Mouse (Mus musculus): ENCODE data around the gene Shisa7.
A peak's percentile ranks its signal among the peaks of the same experiment; 100 is the strongest.
"Not testable (repeated sequence)": the region's sequence is repeated elsewhere in the genome, so short reads cannot be mapped to it uniquely, and the experiment has no call there.

The Shisa7 gene

DNA sequence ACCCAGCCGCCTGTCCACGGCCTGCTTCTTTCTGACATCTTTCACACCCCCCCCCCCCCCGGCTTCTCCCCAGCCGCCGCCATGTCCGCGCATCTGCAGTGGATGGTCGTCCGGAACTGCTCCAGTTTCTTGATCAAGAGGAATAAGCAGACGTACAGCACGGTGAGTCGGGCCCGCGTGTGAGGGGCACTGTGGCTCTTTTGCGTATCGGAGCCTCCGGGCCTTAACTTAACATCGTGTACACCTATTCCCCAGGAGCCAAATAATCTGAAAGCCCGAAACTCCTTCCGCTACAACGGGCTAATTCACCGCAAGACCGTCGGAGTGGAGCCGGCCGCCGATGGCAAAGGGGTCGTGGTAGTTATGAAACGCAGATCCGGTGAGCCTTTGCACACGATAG, 51.2 kb downstream of the Shisa7 start:
- not testable (repeated sequence) for DNase-seq

DNA sequence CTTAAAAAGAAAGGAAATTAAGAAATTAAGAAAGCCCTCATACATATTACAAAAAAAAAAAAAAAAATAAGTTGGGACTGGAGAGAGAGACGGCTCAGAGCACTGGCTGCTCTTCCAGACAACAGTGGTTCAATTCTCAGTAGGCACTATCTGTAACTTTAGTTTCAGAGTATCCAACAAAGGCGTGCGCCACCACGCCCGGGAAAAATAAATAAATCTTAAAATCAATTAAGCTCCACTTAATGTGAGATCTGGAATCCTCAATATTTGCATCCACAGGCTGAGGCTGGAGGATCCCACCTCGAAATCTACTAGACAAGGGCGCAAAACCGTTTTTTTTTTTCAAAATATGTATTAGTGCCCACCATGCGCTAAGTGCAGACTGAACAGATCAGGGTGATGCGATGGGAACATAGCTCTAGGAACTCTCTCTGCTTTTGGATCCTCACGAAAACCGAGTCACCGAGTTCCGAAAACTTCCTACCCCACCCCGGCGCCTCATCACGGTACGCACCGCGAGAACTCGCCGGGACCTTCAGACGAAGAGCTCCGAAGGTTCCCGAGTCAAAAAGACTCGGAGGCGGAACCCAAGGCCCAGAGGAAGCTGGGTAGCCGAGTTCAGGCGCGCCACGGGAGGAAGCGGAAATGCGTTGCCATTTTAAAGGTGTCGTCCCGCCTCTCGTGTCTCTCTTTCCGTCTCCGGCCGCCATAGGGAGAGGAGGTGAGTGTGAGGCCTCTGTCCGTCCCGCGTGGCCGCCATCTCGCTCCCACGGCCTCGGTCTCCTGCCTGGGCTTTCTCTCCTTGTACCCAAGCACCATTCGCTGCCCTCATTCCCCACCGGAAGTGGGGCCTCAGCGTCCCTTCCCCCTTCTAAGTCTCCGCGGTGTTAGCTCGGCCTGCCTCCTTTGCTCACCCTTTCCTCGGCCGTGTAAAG, 52.0 kb downstream of the Shisa7 start, which contains the start of gene Rpl28:
Gene Rpl28 (plus strand): TSS at position 597 of the 935 bp plus-strand sequence.
- DNase-seq: peak; percentile 96 to 97

DNA sequence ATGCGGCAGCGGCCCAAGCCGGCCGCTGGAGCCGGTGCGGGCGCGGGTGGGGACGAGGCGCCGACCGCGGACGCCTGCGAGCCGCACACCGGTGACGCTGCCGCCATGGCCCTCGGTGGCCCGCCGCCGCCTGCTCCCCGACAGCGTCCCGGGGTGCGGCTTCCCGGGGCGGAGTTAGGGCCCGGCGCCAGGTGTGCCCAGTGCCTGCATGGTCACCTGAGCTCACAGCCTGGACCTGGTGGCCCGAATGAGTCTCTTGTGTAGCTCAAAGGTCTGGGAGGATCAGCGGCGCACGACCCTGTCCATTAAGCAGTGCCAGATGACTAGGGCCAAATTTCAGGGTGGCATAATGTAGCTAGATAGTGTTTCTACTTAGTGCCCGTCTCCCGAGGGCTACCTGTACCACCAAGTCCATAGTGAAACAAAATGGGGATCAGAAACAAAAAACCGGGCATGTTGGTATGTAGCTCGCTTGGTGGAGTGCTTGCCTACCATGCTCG, 55.0 kb downstream of the Shisa7 start, which contains the start of gene Tmem238:
Gene Tmem238 (minus strand): TSS at position 221 of the 500 bp plus-strand sequence.
- DNase-seq: peak; percentile 74 to 81

DNA sequence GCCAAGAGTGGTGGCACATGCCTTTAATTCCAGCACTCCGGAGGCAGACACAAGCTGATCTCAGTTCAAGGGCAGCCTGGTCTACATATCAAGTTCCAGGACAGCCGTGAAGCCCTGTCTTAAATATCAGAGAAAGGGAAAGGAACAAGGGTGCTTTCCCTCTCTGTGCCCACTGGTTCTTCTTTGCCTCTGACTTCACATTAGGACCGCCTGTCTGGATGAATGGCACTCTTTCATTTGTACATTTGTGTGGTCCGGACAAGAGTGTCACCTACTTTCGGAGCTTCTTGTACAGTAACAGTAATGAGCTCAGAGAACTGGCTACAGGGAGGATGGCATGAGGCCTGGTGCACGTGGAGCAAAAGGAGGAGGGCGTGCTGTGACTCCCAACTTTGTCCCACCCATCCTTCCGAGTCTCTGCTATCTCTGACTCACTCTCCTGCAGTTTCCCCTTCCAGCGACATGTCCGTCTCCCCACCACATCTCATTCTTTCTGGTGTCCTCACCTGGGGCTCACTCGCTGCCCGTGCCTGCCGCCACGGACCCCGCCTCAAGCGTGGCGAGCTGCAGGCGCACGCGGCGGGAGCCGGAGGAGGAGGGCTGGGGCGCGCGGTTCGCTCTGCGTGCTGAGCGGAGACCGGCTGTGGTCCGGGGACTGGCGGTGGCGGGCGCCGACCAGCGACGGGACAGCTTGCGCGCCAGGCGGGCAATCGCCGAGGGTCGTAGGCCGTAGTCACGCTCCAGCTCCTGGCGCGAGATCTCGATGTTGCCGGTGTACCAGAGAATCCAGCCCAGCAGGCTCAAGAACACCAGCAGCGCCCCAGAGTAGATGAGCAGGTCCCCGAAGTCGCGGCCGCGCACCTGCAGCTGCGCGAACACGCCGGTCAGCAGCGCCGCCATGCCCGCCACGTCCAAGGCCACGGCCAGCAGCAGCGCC, 55.7 kb downstream of the Shisa7 start:
- peak; percentile 79 to 81 for DNase-seq

DNA sequence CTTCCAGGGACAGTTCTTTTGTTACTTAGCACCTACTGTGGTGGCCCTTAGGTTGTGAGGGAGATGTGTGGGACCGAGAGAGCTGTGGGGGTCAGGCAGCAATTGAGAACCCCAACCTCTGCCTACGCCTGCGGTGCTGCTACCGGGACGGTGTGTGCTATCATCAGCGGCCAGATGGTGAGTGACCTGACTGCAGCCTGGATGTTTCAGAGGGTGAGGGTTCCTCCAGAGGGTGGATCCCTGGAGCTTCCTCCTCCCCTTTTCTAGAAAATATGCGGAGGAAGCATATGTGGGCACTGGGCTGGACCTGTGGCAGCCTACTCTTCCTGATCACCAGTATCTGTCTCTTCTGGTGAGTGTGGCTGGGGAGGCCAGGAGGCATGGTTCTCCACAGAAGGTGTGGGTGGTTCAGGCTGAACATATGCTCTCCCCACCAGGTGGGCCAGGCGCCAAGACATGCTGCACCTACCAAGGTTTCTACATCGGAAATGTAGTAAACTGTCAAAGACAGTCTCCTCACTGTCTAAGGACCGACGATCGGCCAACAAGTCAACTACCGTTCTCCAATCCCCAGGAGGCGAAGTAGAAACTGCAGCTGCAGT, 60.7 kb downstream of the Shisa7 start:
- peak; percentile 44 to 46 for DNase-seq

DNA sequence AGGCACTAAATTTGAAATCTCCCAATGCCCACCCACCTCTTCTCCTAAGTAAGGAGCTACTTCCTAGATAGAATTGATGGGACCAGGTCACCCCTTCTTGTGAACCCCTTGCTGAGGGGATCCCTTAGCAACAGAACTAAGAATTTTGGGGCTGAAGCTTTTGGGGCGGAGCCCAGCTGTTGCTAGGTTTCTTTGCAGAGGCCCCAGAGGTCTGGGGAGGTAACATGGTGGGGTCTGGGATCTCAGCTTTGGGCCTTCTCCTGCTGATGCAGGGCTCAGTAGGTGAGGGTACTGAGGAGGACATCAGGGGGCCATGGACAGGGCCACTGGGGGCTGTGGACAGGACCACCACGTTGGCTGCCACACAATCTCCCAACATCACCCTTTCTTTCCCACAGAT, 61.7 kb downstream of the Shisa7 start, which contains the start of the genes Il11 and Tmem190:
Gene Il11 (minus strand): TSS at position 101 of the 400 bp plus-strand sequence.
Gene Tmem190 (plus strand): TSS at position 179 of the 400 bp plus-strand sequence.
- DNase-seq: no peak

DNA sequence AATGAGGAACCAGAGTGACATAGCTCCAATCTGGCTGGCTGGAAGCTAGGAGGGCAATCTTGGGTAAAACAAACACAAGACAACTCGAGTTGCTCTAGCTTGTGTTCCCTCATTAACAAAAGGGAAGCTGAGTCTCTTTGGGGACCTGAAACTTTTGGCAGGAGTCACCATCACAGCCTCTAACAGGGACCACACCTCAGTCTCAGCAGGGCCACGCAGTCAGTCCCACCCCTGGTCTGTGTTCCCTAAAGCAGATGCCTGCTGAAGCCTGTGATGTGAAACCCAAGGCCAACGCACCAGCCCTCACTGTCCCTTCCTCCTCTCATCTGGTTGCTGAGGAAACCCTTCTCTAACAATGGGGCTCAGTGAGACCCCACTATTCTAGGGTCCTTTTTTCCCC, 62.4 kb downstream of the Shisa7 start:
- no peak for DNase-seq

DNA sequence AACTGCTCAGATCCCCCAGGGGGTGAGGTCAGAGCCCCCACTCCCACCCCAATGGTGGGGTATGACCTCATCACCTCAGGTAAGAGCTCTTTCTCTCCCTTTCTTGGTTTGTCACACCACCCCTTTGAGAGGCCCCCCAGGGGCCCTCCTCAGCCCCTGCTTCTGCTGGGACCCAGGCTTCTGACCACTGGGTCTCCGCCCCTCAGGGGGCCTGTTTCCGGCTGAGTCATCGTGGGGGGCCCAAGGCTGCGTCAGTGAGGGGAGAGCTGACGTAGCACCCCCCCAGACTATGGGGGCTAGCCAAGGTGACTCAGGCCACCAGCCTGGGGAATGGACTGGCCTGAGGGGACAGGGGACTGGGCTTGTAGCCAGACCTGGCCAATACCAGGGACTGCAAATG, 64.6 kb downstream of the Shisa7 start:
- DNase-seq: no peak

DNA sequence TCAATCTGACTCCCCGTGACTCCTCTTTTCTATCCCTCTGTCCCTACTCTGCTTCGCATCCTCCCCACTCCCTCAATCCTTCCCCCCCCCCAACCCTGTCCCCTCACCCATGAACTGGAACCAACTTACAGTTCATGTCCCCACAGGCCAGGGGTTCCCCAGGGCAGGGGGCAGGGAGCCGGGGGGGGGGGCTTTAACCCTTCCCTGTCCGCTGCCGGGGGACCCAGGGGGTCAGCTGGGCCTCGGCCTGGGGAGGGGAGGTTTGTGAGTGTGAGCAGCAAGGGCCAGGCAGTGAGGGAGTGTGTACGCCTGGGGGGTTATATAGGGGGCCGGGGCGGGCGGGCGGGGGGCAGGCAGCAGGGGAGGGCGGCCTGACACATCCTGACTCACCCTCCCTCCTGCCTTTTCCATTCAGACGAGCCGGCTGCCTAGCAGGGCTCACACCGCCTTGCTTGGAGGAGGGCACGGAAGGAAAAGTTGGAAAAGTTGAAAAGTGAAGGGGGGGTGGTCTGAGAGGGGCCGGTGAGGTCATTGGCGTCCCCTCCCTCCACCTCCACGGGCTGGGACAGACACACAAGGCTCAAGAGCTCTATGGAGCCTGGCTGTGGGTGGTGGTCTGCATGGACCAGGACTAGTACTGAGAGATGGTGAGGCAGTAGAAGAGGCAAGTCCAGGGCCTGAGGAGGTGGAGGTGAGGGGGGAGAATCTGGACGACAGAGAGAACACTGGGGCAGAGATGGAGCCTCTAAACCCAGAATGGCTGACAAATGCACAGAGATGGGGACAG, 66.5 kb downstream of the Shisa7 start:
- DNase-seq: no peak

DNA sequence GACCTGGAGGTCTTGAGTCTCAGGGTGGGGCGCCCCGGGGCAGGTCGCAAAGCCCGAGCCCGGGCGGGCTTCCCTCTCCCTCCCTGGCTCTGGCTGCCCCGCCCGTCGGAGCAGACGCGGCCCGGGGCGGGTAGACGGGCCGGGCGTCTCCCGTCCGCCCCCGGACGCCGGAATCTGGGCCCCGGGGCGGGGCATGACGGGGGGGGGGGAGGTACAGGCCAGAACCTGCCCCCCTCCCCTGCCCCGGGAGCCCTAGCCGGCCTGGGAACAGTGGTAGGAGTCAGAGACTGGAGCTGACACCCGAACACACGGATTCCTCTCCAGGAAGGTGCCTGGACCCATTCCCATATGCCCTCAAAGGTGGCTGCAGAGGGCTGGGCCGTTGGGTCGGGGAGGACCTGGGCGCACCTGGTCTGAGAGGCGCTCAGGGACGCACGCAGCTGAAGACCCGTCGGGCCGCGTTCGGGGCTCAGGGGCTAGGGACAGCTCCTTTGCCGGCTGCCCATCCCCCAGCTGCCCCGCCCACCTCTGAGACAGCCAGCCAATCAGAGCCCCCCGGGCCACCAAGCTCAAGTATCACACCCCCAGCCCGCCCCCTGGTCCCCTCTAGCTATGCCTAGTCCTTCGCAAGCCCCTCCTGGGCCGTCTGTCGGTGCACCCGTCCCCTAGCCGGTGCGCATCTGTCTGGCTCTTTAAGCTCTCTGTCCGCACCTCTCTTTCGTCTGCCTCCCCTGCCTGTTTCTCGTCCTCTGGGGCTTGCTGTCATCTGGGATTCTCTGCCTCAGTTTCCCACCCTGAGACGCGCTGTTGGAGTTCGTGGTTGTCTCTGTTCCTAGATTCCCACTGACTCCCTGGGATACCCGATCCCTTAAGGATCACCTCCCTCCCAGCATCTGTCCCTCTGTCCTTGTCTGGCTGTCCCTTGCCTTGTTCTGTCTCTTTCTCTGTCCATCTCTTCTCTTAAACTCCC, 67.3 kb downstream of the Shisa7 start:
- peak; percentile 74 to 78 for DNase-seq

DNA sequence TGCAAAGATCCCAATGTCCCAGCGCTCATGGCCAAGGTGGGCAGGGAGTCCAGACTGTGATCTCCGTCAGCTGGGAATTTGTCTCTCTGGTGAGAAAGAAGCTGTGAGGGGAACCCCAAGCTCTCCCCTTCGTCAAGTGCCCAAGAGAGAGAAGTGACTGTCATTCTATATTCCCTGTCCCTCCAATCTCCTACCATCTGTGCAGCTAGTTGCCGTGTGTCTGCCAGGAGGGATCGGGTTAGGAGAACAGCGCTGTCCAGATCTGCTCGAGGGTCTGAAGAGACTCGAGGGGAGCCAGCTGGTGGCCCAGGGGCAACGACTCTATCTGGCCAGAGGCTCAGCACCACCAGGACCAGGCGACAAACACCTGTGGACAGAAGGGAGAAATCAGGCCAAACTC, 68.4 kb downstream of the Shisa7 start:
- DNase-seq: no peak

Data from cerebellum, postnatal 10 days (tissue).